Mouse (Mus musculus): ENCODE results near the gene Rtn4rl1.
A peak's percentile ranks its signal among the peaks of the same experiment; 100 is the strongest.
"Not testable (repeated sequence)": the region's sequence is repeated elsewhere in the genome, so short reads cannot be mapped to it uniquely, and the experiment has no call there.

Gene Rtn4rl1

DNA sequence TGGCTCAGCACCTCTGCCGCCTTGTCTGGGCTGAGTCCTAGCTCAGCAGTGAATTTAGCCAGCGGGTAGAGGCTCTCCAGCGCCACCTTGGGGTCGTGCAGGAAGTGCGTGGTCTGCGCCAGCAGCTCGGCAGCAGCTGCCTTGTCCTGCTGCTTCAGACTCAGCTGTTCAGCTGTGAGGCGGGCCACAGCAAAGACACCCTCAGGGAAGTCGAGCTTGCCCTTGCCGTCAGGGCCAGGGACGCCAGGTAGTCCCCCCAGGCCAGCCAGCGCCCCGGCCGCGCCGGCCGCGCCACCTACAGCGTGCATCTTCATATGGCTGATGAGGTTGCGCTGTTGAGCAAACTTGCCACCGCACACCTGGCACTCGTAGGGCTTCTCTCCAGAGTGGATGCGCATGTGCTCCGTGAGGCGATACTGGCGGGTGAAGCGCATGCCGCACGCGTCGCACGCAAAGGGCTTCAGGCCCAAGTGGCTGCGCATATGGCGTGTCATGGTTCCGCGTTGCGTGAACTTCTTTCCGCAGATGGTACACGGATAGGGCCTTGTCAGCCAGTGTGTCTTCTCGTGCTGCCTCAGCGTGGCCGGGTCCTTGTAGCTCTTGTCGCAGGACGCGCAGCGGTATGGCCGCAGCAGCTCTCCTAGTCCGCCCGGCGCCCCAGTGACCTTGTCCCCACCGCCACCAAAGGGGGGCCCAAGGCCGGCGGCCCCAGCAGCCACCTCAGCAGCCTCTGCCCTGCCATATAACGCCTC lies 28.0 kb upstream of the Rtn4rl1 start:
- peak; percentile 82 to 83 for DNase-seq (ENCODE audit: low spot score in 2 of 2)

DNA sequence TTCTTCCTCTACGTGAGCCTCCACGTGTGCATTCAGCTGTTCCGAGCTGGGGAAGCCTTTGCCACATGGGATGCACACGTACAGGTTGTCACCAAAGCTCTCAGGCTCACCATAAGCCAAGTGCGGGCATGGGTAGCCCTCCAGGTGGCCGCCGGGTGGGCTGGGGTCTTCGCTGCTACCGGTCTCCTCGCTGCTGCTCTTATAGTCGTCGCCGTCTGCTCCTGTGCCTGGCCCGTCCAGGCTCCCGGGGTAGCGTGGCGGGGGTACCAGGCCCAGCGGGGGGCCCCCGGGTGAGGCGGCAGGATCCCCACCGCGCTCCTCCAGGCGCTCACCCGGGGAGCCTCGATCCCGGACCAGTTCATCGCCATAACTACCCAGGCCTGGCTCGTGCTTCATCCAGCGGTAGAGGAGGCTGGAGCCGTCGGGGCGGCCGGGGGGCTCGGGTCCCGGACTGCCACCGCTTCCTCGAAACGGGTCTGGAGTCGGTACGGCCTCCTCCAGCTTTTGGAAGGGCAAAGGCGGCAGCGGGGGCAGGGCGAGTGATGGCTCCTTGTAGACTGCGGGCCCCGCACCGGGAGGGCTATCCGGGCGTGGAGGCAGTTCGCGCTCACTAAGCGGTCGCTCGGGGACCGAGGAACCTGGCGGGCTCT lies 27.3 kb upstream of the Rtn4rl1 start:
- DNase-seq (ENCODE audit: low spot score in 2 of 2) = no peak

DNA sequence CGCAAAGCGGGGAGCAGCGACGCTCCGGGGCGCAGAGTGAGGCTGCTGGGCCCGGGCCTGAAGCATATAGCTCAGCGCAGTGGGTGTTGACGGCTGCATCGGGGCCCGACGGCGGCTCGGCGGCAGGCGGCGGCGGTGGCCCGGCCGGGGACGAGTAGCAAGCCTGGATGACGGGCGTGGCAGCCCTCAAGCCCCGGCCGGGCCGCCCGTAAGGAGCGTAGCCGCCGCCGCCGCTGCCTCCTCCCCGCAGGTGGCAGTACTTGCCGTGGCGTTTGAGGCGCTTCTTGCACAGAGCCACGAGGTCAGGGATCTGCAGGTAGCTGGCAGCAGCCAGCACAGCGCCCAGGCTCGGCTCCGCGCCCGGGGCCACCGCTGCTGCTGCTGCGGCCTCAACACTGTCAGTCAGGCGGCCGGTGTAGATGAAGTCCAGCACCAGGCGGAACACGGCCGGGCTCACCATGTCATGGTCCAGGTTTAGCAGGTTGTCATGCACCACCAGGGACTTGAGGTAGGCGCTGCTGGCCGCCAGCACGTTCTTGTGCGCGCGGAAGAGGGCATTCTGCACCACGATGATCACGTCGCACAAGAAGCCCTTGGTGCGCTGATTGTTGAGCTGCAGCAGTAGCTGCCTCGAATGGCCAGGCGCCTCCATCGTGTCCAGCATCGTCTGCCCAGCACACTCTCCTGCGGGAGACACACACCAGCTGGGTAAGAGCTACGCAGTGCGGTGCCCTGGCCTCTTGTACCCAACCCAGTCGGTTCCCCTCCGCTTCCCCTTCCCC lies 26.5 kb upstream of the Rtn4rl1 start:
- DNase-seq (ENCODE audit: low spot score in 2 of 2) = no peak

DNA sequence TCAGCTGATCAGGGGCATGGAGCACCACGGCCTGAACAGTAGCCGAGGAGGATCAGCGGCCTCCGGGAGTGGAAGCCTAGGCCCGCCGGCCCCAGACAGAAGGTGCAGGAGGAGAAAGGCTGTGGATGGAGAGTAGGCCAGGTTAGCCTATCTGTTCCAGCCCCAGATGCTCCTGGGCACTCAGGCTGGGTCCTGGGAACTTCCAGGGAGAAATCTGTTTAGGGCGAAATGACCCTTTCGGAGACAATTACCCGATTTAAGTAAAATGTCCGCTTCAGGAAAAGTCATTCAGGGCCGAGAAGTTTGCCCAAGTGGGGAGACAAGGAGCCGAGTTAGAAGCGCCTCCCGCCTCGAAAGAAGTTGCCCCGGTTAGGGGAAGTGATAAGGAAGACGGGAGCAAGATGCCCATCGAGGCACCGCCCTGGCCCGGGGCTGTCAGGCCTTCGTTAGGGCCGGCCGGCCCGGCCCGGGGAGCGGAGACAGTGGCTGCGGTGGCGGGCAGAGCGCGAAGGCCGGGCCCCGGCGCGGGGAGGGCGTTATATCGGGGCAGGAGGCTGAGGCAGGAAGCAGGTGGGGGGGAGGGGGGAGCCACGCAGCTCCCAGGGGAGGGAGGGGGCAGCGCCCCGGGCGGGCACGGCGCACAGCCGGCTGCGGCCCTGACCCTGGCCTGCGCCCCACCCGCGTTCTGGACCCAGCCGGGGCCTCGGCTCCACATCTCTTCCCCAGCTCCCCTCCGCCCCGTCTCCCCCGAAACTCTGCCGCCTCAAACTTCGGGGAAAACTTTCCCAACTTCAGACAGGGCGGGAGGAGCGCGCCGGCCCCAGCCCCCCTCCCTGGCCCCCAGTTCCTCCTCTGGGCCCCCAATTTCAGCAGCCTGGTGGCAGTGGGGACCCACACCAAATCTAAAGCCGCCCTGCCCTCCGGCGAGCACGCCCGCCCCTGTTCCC lies 25.7 kb upstream of the Rtn4rl1 start:
- DNase-seq (ENCODE audit: low spot score in 2 of 2) = no peak

DNA sequence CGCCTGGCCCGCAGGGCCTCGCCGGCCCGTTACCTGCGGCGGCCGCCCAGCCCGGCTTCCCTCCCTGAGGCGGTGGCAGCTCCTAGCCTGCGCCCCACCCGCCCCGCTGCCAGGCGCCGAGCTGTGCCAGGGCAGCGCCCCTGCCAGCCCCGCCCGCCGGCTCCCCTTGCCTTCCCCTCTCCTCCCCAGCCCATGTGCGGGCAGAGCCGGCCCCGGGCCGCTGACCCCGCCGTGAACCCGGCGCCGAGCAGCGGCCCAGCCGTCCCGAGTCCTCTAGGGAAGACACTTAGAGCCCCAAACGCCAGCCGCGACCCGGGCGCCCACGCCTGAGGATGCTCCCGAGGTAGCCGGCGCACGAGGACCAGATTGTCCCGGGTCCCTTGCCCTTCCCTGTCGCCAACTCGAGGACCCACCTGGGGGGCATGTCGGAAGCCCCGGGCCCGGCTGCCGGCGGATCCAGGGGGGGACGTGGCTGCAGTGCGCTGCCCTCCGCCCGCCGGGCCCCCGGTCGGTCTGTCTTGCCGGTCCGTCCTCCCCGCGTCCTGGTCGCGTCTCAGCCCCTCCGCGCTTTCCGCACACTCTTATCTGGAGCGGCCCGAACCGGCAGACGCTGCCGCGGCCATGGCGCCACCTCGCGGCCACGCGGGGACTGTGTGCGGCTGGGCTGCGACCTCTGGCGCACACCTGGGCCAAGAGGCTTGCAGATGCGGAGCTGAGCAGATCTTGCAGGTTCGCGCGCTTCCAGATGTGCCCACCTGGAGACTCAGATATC lies 24.8 kb upstream of the Rtn4rl1 start:
- peak; percentile 76 to 80 for DNase-seq (ENCODE audit: low spot score in 2 of 2)

DNA sequence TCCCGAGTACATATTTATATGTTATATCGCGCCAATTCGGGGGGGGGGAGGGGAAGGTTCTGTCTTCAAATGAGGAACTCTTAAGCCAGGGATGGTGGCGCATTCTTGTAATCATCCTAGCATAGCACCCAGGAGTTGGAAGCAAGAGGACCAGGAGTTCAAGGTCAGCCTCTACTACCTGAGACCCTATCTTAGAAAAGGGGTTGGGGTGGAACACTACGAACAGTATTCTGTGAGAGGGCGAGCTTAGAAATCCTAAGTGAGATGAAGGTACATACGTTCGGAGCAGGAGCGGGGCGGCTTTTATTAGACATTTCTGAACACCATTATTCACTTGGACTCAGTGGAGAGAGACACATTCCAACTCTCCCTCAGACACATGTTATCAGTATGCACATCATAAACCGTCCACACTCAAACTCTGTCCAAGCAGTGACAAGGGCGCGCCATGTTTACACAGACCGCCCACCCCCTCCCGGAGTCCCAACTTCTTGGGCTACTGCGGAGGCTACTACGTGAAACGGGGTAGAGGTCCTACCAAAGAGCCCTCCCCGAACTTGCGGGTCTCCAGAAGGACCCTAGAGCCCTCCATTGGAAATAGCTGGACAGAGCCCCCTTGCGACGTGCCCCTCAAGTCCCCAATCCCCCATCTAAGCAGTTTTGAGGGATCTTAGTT lies 24.0 kb upstream of the Rtn4rl1 start, which contains the start of gene Hic1:
TSS of gene Hic1 (minus strand) at position 115 of the 676 bp plus-strand sequence.
- DNase-seq (ENCODE audit: low spot score in 2 of 2) = no peak

DNA sequence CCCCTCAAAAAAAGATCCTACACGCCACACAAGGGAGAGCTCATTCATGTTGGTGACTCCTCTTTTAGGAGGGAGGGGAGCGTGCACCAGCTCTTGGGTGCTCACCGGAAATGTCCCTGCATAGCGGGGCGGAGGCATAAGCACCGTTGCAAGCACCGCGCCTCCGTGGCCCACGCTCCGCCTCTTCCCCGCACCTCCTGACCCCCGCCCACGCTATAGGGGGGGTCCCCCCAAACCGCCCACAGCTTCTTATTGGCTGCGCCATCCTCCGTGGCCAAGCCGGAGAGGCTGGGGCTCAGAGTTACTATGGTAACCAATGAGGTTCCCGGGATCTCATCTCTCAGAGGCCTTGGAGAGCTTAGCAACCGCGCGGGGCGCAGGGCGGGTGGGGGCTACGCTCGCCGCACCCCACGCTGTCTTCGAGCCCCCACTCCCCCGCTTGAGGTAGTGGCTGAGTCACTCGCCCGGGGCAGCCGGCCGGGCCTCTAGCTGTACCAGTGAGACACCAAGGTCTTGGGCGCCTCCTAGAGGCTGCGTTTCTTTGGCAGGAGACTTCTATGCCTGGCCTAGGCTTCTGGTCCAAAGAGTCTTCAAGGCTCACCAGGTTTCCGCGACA lies 23.3 kb upstream of the Rtn4rl1 start:
- DNase-seq (ENCODE audit: low spot score in 2 of 2) = peak; percentile 91 to 94

DNA sequence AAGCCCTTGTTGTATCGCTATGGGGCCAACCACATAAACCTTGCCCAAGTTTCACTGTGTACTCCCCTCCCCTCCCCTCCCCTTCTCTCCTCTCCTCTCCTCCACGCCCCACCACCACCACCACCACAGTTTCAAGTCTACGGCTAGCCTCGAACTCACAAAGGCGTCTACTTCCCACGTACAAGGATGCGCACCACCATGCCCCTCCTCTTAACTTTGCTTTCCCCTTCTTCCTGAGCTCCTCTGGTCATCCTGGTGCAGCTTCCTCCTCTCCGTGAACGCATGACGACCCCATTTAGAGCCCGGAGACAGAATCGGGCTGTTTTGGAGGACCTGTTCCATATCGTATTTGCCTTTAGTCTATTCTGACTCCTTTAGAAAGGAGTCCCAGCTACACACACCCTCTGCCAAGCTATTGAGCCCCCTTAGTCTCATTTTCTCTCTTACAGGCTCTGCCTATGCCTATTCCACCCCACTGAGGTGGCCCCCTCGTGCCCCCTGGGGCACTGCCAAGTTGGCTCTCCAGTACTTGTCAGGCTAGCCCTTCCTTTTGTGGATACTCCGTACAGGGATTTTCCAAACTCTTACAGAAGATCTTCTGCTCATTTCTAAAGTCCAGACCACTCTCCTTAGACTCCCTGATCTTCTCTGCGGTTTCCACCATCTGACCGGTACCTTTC lies 22.3 kb upstream of the Rtn4rl1 start:
- no peak for DNase-seq (ENCODE audit: low spot score in 2 of 2)

DNA sequence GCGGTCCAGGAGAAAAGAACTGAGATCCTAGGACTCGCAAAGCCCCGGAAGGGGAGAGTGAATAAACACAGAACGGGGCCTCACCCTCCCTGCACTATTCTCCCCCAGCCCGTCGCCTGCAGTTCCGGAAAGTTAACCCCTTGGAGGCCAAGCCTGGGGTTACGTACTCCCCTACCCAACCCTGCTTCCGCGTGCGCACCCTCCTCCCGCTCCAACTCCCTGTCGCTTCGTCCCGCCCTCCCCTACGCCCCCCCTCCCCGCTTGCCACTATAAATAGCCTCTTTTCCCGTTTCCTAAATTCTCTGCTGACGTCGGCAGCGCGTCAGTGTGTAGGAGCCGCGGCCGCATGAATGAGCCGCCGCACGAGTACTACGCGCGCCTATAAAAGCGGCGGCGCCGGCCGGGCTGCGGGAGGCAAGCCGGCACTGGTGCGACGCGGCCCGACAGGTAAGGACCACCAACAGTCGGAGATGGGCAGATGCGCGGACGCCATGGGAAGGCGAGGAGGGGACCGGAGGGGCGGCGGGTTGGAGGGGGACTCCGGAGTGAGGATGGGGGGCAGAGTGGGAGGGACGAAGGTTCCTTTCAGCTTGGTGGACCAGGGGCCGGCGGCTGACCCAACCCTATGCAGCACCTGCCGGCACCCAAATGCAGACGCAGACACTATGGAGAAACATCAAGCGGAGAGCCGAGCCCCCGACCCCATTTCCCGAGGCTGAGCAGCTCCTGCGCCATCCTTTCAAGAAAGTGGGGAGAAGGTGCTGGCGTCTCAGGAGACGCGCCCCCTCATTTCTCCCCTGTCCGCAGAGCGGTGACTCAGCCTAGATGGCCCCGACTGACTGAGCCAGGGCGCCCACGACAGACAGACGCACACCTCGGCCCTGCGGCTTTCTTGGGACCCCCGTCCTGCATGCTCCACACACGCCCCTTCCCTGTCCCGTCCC lies 21.2 kb upstream of the Rtn4rl1 start:
- DNase-seq (ENCODE audit: low spot score in 2 of 2) = peak; percentile 71

DNA sequence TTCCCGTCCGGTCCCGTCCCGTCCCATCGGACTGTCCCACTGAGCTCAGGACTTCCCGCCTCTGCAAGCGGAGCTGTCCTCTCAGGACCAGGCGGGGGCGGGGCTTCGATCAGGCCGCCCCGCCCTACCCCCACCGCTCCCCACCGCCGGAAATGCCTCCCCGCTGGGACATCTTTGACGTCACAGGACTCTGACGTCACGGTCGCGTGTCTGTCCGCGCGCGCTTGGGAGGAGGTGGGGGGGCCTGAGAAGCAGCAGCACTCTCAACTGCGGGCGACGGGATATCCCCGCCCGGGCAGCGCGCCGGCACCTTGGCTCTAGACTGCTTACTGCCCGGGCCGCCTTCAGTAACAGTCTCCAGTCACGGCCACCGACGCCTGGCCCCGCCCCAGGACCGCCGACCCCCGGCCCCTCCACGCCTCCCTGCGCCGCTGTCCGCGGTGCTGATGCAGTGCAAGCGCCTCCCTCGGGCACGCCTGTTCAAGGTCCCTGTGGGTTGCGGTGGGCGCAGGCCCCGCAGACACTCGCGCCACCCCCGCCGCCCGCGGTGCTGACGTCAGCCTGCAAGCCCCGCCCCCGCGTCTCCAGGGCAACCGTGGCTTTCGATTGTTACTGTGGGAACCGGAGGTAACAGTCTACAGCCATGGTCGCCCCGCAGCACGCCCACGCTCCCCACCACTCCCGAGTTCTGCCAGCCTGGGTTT lies 20.3 kb upstream of the Rtn4rl1 start:
- DNase-seq (ENCODE audit: low spot score in 2 of 2) = peak; percentile 94 to 96

DNA sequence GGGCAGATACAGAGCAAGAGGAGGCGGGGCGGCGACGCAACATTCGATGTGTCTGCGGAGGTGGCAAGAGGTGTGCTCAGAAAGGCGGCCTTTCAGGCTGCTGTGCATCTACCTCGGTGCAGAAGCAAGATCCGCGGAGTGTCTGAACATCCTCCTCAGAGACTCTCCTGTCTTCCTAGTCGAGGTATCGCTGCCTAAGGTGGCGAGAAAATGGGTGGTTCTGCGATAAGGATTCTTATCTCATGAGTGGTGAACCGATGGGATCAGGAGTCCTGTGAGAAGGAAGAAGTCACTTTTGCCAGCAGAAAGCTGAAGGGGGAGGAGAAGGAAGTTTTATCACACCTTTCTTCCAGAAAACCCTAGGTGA lies 19.8 kb upstream of the Rtn4rl1 start:
- no peak for DNase-seq (ENCODE audit: low spot score in 2 of 2)

DNA sequence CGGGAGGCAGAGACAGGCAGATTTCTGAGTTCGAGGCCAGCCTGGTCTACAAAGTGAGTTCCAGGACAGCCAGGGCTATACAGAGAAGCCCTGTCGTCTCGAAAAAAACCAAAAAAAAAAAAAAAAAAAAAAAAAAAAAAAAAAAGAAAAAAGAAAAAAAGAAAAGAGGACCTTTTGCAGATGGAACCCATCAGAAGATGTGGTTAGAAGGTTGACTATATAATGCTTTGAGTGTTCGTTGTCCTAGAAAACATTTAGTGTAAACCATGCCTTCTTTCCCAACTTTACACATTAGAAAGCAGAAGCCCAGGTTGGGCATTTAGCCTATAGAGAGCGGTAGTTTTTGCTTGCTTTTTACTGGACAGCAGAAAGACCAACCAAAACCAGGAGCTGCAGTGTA lies 19.0 kb upstream of the Rtn4rl1 start:
- DNase-seq (ENCODE audit: low spot score in 2 of 2) = not testable (repeated sequence)

DNA sequence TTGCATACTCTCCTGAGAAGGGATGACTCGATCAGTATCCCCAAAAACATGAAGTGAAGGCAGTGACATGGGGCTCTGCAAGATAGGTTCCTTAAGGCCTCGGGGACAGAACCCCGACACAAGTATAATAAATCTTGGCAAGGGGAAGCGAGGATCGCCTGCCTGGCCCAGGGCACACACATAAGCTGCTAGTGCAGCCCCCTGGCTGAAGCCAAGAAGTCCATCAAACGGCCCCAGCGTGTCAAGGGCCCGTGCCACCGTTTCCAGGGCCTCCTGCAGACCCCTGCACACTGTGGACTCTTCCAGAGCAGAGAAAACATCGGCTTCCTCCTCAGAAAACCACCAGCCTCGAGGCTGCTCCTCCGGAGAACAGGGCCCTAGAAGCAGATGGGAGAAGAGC lies 15.6 kb upstream of the Rtn4rl1 start:
- DNase-seq (ENCODE audit: low spot score in 2 of 2) = no peak

DNA sequence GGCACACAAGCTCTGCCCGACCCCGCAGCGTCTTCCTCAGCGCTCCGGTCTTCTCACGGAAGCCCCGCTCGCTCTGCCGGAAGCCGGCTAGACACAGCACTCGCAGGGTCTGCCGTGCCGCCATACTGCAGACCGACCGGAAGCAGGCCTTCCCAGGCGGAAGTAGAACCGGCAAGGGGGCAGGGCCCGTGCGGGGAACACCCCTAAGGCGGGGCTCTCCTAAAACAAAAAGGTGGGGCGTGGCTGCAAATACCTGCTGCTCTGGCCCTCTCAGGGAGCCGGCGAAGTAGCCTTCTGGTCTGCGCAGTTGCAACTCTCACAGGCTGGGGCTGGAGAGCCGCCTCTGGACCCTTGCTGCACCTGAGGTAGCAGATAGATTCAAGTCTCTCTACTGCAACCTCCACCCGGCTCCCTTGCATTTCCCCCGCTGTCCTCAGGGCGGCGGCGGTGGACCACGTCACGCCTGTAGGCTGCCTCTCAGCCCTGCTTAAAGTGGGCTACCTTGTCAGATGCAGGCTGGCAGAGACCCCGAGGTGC lies 14.8 kb upstream of the Rtn4rl1 start, which contains the start of gene Ovca2:
TSS of gene Ovca2 (minus strand) at position 164 of the 537 bp plus-strand sequence.
- DNase-seq (ENCODE audit: low spot score in 2 of 2) = peak; percentile 89 to 91

DNA sequence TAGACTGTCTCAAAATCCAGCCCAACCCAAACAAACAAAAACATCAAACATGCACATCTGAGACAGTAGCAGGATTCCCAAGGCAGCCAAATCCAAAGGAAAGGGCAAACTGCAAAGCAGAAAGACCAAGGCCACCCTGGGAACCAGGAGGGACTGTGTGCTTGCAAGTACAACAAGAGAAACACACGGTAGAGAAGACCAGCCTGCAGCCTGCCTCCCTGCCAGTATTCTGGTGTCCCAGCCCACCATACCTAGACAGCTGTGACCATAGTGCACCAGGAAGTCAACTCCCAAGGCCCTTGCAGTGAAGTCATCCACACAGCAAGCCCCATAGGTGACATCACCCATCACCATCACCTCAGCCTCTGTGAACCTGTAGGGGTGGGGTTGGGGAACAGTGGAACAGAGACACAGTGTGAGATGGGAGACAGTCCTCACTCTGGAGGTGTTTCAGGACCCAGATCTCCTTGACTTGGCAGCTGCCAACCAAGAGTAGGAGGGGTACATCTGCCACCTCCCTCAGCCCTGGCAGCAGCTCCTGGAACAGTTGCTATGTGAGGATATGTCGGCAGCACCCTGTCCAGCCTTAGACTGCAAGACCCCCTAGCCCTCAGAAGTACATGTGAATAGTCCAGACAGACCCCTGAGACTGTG lies 9.5 kb upstream of the Rtn4rl1 start:
- DNase-seq (ENCODE audit: low spot score in 2 of 2) = peak; percentile 71 to 86

DNA sequence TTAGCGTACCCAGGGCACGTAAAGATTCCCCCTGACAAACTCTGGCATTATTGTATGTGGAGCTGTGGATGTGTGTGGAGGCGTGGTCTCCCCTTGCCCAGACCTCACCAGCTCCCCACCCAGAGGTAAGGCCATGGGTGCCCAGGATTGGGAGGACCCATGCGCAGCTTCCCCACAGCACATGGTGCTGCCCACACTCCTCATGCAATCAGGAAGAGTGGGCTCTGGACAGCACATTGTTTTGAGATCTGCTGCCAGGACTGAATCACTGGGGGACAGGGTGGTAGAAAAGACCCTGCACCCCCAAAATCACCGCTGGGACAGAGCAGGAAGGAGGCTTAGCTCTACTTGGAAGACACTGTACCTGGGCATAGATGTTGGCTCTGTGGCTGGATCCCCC lies 9.0 kb upstream of the Rtn4rl1 start:
- no peak for DNase-seq (ENCODE audit: low spot score in 2 of 2)

Measured in frontal cortex, postnatal 36 days (tissue).